Comparison of ENCODE assay signal across 33 mouse cellular contexts in genomic region chr5:24970552-24971275, GRCm38 (mm10).
DNase-seq lines count a peak whose midpoint lies in the region; ATAC-seq lines count a peak whose summit lies in the region.
"Had no signal": no experiment of that assay in that cellular context is flagged by ENCODE, and none has a peak within 500 bp of the region (broad histone marks: within the 10 kb centered on the region; RNA-seq: fewer than 3 reads in every experiment).

No protein-coding gene starts in this region.

- H3K4me1 ChIP-seq in intestine, embryonic 16.5 days (ENCODE audit: control insufficient read depth, insufficient read depth, low read length) = peaks cover 10% of the 10 kb centered on the region
- H3K4me1 ChIP-seq in intestine, embryonic 15.5 days (replicated peaks) = peaks cover 5% of the 10 kb centered on the region
- H3K4me1 ChIP-seq: forebrain, embryonic 13.5 days had no signal

- H3K9ac ChIP-seq in intestine, embryonic 16.5 days (ENCODE audit: low read depth, low read length) = no peak overlapping the region
- H3K9ac ChIP-seq in intestine, embryonic 15.5 days = no peak overlapping the region
- H3K9ac ChIP-seq: embryonic facial prominence, embryonic 13.5 days; forebrain, embryonic 13.5 days; heart, embryonic 15.5 days; hindbrain, embryonic 13.5 days had no signal

- 87% methylated on average over 8 of the region's 8 CpGs for WGBS in intestine, embryonic 16.5 days
- 88% methylated on average over 8 of the region's 8 CpGs for WGBS in intestine, embryonic 15.5 days

- no peak overlapping the region for H3K4me3 ChIP-seq in intestine, embryonic 16.5 days (ENCODE audit: low read length)
- no peak overlapping the region for H3K4me3 ChIP-seq in intestine, embryonic 15.5 days (replicated peaks)
- H3K4me3 ChIP-seq: embryonic facial prominence, embryonic 10.5 days; embryonic facial prominence, embryonic 13.5 days; erythroblast, embryonic 14.5 days; forebrain, embryonic 10.5 days; forebrain, embryonic 13.5 days; heart, embryonic 15.5 days; hindbrain, embryonic 10.5 days; hindbrain, embryonic 13.5 days had no signal

- no peak for ATAC-seq in intestine, embryonic 16.5 days
- ATAC-seq in intestine, embryonic 15.5 days = no peak
- ATAC-seq in common myeloid progenitor, adult 5-6 weeks (replicated peaks; ENCODE audit: low read depth, poor library complexity, severe bottlenecking) = peak; percentile 26; the same call in 1 of the 2 replicates
- peak; percentile 56 for ATAC-seq in megakaryocyte progenitor cell, adult 5-6 weeks (replicated peaks; ENCODE audit: poor library complexity)
- no peak for ATAC-seq in erythroid progenitor cell, adult 5-6 weeks (replicated peaks; ENCODE audit: low FRiP score, poor library complexity, severe bottlenecking)
- ATAC-seq: forebrain, embryonic 13.5 days; forebrain, embryonic 16.5 days; hindbrain, embryonic 16.5 days; Patski had no signal

- no peaks in the 10 kb centered on the region for H3K36me3 ChIP-seq in intestine, embryonic 16.5 days (ENCODE audit: control insufficient read depth, insufficient read depth, low read length)
- no peaks in the 10 kb centered on the region for H3K36me3 ChIP-seq in intestine, embryonic 15.5 days
- H3K36me3 ChIP-seq: embryonic facial prominence, embryonic 10.5 days; embryonic facial prominence, embryonic 13.5 days; forebrain, embryonic 10.5 days; G1E; heart, embryonic 15.5 days; hindbrain, embryonic 10.5 days; hindbrain, embryonic 13.5 days had no signal

- H3K4me2 ChIP-seq in intestine, embryonic 16.5 days (ENCODE audit: low read depth, low read length) = no peak overlapping the region
- H3K4me2 ChIP-seq in intestine, embryonic 15.5 days (replicated peaks) = no peak overlapping the region
- H3K4me2 ChIP-seq: embryonic facial prominence, embryonic 13.5 days; forebrain, embryonic 13.5 days; heart, embryonic 11.5 days; heart, embryonic 15.5 days; hindbrain, embryonic 13.5 days had no signal

- no peaks in the 10 kb centered on the region for H3K27me3 ChIP-seq in intestine, embryonic 16.5 days (replicated peaks; ENCODE audit: control insufficient read depth, insufficient read depth, low read length)
- H3K27me3 ChIP-seq in intestine, embryonic 15.5 days (replicated peaks) = no peaks in the 10 kb centered on the region
- H3K27me3 ChIP-seq: CH12.LX; embryonic facial prominence, embryonic 13.5 days; forebrain, embryonic 13.5 days; heart, embryonic 15.5 days; hindbrain, embryonic 13.5 days; Patski had no signal

- no peak for DNase-seq in thymus, postnatal 36 days
- DNase-seq in cerebellum, adult 9-10 months = no peak
- DNase-seq: adrenal gland, adult 2 months; adrenal gland, postnatal 14 days; B cell, adult 2 months; cerebellum, adult 18-20 months; cerebellum, adult 9-11 months; cerebellum, postnatal 25 days; embryo, embryonic 11 days; gastrocnemius, postnatal 10 days; gastrocnemius, postnatal 36 days; heart, adult 11 months; heart, postnatal 10 days; heart, postnatal 36 days had no signal

- no peaks in the 10 kb centered on the region for H3K9me3 ChIP-seq in intestine, embryonic 16.5 days (ENCODE audit: control insufficient read depth, low read length)
- no peaks in the 10 kb centered on the region for H3K9me3 ChIP-seq in intestine, embryonic 15.5 days
- H3K9me3 ChIP-seq: embryonic facial prominence, embryonic 10.5 days; embryonic facial prominence, embryonic 13.5 days; forebrain, embryonic 10.5 days; forebrain, embryonic 13.5 days; G1E; heart, embryonic 15.5 days; hindbrain, embryonic 10.5 days; hindbrain, embryonic 13.5 days had no signal

- peak overlapping the region; percentile 13; the same call in 1 of the 2 replicates for H3K27ac ChIP-seq in intestine, embryonic 16.5 days (ENCODE audit: low read length)
- no peak overlapping the region for H3K27ac ChIP-seq in intestine, embryonic 15.5 days
- H3K27ac ChIP-seq: embryonic facial prominence, embryonic 10.5 days; embryonic facial prominence, embryonic 13.5 days; forebrain, embryonic 13.5 days; heart, embryonic 15.5 days; hindbrain, embryonic 10.5 days; hindbrain, embryonic 13.5 days had no signal

Comparison
In these comparisons a context has a peak if more than half of its experiments do, and no peak if none do; other contexts are left out.
1. ATAC-seq: peak in common myeloid progenitor, adult 5-6 weeks (single experiment) and megakaryocyte progenitor cell, adult 5-6 weeks (single experiment); none in intestine, embryonic 16.5 days (single experiment), intestine, embryonic 15.5 days (single experiment) and erythroid progenitor cell, adult 5-6 weeks (single experiment).